15 mouse cellular contexts compared by ENCODE assay signal in the genomic region with DNA sequence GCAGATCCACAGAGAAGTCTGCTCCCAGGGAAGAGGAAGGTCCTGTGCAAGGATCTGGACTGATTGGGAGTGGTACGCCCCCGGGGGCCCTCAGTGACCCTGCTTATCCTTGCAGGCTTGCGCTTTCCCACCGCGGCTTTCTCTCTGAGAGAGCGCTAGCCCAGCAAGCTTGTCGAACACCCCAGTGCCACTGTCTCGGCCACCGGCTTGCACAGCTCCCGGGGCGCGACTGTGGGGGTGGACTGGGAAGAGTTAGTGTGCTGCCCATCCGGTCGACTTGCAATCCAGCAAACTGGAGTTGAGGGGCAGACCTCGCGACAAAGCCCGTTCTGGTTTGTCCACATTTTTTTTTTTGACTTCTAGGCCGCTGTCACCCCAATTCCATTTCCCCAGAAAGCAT. TPM values are rescaled to one million over a fixed set of nuclear protein-coding genes. Genes with fewer than 3 reads are reported as not detected.
DNase-seq lines count a peak whose midpoint lies in the region; ATAC-seq and TF ChIP-seq lines count a peak whose summit lies in the region.
"Had no signal": no experiment of that assay in that cellular context is flagged by ENCODE, and none has a peak within 500 bp of the region (broad histone marks: within the 10 kb centered on the region; RNA-seq: fewer than 3 reads in every experiment).

No protein-coding gene starts in this region.

- no peaks in the 10 kb centered on the region for H3K36me3 ChIP-seq in hindbrain, embryonic 10.5 days
- H3K36me3 ChIP-seq in midbrain, embryonic 13.5 days, result no peaks in the 10 kb centered on the region
- H3K36me3 ChIP-seq in kidney, adult 2 months (ENCODE audit: control insufficient read depth, insufficient read depth, low read length), result no peaks in the 10 kb centered on the region

- H3K27me3 ChIP-seq in hindbrain, embryonic 10.5 days (ENCODE audit: insufficient read depth, poor library complexity, severe bottlenecking), result peaks cover 46% of the 10 kb centered on the region
- peaks cover 13% of the 10 kb centered on the region for H3K27me3 ChIP-seq in midbrain, embryonic 13.5 days
- no peaks in the 10 kb centered on the region; the same call in none of the 2 replicates for H3K27me3 ChIP-seq in kidney, adult 2 months (replicated peaks; ENCODE audit: control insufficient read depth, insufficient read depth, low read length)

- TF ChIP-seq CTCF in brain, embryonic 14.5 days (IDR thresholded peaks at IDR 0.05; ENCODE audit: borderline replicate concordance, extremely low read depth, insufficient read depth, insufficient read length), result no peak
- no peak for TF ChIP-seq CTCF in kidney, adult 2 months (conservative IDR thresholded peaks at IDR 0.05; ENCODE audit: insufficient read depth, insufficient read length, low read depth, low read length)
- TF ChIP-seq CTCF in lung, adult 2 months (IDR thresholded peaks at IDR 0.05; ENCODE audit: insufficient read depth, low read length), result no peak

- no peak for ATAC-seq in midbrain, embryonic 13.5 days

- H3K4me3 ChIP-seq in hindbrain, embryonic 10.5 days, result peak overlapping the region; percentile 37
- peak overlapping the region; percentile 23 for H3K4me3 ChIP-seq in midbrain, embryonic 13.5 days (replicated peaks)
- H3K4me3 ChIP-seq in kidney, adult 2 months (ENCODE audit: insufficient read depth, low read depth, low read length), result no peak overlapping the region
- H3K4me3 ChIP-seq in lung, adult 2 months (replicated peaks; ENCODE audit: extremely low read depth, low read depth, low read length), result no peak overlapping the region

- H3K9me3 ChIP-seq in hindbrain, embryonic 10.5 days, result no peaks in the 10 kb centered on the region
- no peaks in the 10 kb centered on the region for H3K9me3 ChIP-seq in midbrain, embryonic 13.5 days

- no peak overlapping the region for H3K27ac ChIP-seq in hindbrain, embryonic 10.5 days
- no peak overlapping the region for H3K27ac ChIP-seq in midbrain, embryonic 13.5 days
- H3K27ac ChIP-seq in kidney, adult 2 months (ENCODE audit: insufficient read depth, low read depth, low read length), result no peak overlapping the region

- H3K9ac ChIP-seq in midbrain, embryonic 13.5 days (replicated peaks), result no peak overlapping the region

- H3K4me2 ChIP-seq in midbrain, embryonic 13.5 days (replicated peaks), result peak overlapping the region; percentile 45
- H3K4me2 ChIP-seq: liver, embryonic 11.5 days had no signal

- DNase-seq in brain, embryonic 14.5 days (ENCODE audit: low read depth), result peak; percentile 49
- DNase-seq in embryo, embryonic 11 days, result peak; percentile 43
- DNase-seq in hindbrain, embryonic 10.5 days (ENCODE audit: low spot score), result peak; percentile 39
- no peak for DNase-seq in kidney, adult 2 months
- DNase-seq in frontal cortex, postnatal 25 days (ENCODE audit: low spot score in 2 of 2), result no peak
- DNase-seq in adrenal gland, adult 18-20 months (ENCODE audit: low spot score in 2 of 2), result no peak
- no peak for DNase-seq in lung, adult 2 months
- DNase-seq: cerebellum, postnatal 25 days; layer of hippocampus, postnatal 36 days; right cerebral cortex, postnatal 25 days had no signal

- H3K4me1 ChIP-seq in hindbrain, embryonic 10.5 days (replicated peaks), result peaks cover 28% of the 10 kb centered on the region
- H3K4me1 ChIP-seq in midbrain, embryonic 13.5 days (replicated peaks), result peaks cover 24% of the 10 kb centered on the region
- H3K4me1 ChIP-seq in kidney, adult 2 months (ENCODE audit: control insufficient read depth, insufficient read depth, low read length), result no peaks in the 10 kb centered on the region
- no peaks in the 10 kb centered on the region for H3K4me1 ChIP-seq in lung, adult 2 months (ENCODE audit: control insufficient read depth, insufficient read depth, low read length)

- no peak for TF ChIP-seq POLR2A in brain, embryonic 14.5 days (IDR thresholded peaks at IDR 0.05; ENCODE audit: borderline replicate concordance, extremely low read depth, insufficient read depth, insufficient read length, poor library complexity, severe bottlenecking)
- TF ChIP-seq POLR2A in kidney, adult 2 months (IDR thresholded peaks at IDR 0.05; ENCODE audit: low read depth, low read length), result no peak
- TF ChIP-seq POLR2A in lung, adult 2 months (IDR thresholded peaks at IDR 0.05; ENCODE audit: borderline replicate concordance, extremely low read depth, low read depth, low read length), result no peak

- 15% methylated on average over 18 of the region's 18 CpGs for WGBS in hindbrain, embryonic 10.5 days
- 15% methylated on average over 18 of the region's 18 CpGs for WGBS in midbrain, embryonic 13.5 days
- 2% methylated on average over 18 of the region's 18 CpGs for WGBS in kidney, adult 2 months
- WGBS in lung, adult 2 months, result 23% methylated on average over 18 of the region's 18 CpGs

RNA-seq across cellular contexts. Expression of gene Sox3, which starts 5.4 kb away (rescaled TPM):
- polyA plus RNA-seq in brain, embryonic 14.5 days (2012; rRNA removed), result 24.6 and 40.2 TPM in 2 replicates
- polyA plus RNA-seq in hindbrain, embryonic 10.5 days (2016; fragmentation: Nextera tagmentation; extraction: Ambion mirVana), result 4.1 and 4.3 TPM in 2 replicates
- polyA plus RNA-seq in midbrain, embryonic 13.5 days (2015; fragmentation: Nextera tagmentation; extraction: Ambion mirVana), result 2.4 and 2.6 TPM in 2 replicates
- not detected in 2 replicates for polyA plus RNA-seq in kidney, adult 2 months (2012; rRNA removed)
- not detected for total RNA-seq in adrenal gland, adult 18-20 months (2021)
- polyA plus RNA-seq in lung, adult 2 months (2012; rRNA removed), result not detected in 2 replicates
- polyA plus RNA-seq: gonadal fat pad, adult 2 months; kidney, embryonic 16.5 days; liver, embryonic 11.5 days; stomach, embryonic 16.5 days had no signal

Comparison
In these comparisons a context has a peak if more than half of its experiments do, and no peak if none do; other contexts are left out.
1. DNase-seq: peak in brain, embryonic 14.5 days (single experiment), embryo, embryonic 11 days (single experiment) and hindbrain, embryonic 10.5 days (single experiment); none in kidney, adult 2 months (single experiment), frontal cortex, postnatal 25 days (0 of 2), adrenal gland, adult 18-20 months (0 of 2) and lung, adult 2 months (single experiment).
2. H3K4me3 ChIP-seq: peak in hindbrain, embryonic 10.5 days (single experiment) and midbrain, embryonic 13.5 days (single experiment); none in kidney, adult 2 months (single experiment) and lung, adult 2 months (single experiment).